Mouse (Mus musculus): Measurements from ENCODE around the gene Setdb2.

The Setdb2 gene

DNA sequence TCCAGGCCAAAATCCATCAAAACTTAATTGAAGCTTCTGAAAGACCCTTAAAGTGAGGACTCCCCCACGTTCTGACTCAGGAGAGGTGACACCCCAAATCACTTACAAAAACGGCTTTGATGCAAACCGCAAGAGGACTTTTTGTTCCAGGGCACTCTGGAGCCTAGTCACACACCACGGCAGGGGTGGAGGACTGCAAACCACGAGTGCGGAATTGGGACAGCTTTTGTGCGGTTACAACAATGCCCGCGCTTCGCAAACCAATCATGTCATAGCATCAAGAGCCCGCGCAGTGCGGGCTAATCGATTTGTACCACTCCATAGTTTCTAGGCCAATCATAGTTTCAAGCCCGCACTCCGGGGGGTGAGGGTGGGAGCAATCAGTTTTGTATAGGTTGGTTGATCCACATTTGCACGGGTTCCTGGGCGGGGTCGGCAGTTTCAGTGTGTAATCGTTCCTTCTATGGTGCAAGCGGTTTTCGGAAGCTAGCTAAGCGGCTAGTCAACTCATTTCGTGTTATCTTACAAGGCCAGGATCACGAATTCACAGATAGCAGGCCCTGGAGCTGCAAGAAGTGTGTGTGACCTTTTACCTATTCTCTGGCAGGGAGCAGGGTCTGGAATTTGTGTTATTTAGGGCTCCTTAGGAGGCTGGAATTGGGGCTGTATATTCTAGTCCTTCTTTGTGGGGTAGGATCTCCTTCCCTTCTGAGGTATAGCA, 70.2 kb downstream of the Setdb2 start:
- DNase-seq (ENCODE audit: low read depth, low spot score), result no peak

DNA sequence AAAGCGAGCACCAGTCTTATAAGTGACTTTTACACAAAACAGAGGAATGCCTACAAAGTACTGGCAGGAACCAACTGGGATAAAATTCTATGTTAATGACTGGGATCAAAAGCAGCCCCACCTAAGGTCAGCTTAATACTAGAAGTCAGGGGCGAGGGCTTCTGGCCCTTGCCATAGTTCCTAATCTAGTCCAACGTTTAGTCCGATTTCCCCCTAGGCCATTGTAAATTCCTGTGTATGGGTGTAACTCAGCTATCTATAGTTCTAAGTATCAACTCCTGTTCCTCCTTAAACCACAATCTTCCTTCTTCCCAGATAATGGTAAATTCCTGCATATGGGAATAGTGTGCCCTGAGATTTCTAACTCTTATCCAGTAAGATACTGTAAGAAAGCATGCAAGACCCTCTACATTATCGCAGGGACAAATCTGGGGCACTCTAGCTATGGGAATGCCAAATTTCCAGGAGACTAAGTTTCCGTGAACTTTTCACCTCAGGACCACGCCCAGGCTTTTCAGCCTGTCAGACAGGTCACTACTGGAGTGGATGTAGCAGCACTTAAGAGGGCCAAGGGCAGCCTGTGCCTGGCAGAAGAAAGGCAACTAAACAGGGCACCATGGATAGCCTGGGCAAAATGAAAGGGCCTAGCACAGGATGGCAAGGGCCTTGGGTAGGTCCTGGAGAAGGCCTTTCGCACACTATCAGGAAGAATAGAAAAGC, 74.1 kb downstream of the Setdb2 start:
- DNase-seq (ENCODE audit: low read depth, low spot score), result no peak

DNA sequence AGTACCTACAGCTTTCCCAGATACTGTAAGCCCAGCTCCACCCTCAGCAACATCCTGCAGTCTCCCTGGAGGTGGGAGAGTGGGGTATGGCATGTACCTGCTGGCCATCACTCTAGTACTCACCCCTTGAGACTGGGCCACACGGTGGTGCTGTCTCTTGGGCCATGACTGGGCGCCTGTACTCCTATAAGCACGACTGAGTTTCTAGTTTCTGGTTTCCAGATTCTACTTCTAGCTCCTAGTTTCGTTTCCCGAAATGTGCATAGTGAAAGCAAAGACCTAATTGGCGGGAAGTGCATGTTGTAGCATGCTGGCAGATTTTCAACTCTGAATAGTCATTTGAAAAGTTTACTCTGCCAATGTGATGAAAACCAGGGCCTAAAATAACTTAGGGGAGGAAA, 75.4 kb downstream of the Setdb2 start, which contains the start of gene Phf11d:
Gene Phf11d, minus strand, starts transcription at position 227 of the 401 bp plus-strand sequence.
- DNase-seq (ENCODE audit: low read depth, low spot score), result no peak
